7 mouse cellular contexts compared by ENCODE assay signal in the genomic region with DNA sequence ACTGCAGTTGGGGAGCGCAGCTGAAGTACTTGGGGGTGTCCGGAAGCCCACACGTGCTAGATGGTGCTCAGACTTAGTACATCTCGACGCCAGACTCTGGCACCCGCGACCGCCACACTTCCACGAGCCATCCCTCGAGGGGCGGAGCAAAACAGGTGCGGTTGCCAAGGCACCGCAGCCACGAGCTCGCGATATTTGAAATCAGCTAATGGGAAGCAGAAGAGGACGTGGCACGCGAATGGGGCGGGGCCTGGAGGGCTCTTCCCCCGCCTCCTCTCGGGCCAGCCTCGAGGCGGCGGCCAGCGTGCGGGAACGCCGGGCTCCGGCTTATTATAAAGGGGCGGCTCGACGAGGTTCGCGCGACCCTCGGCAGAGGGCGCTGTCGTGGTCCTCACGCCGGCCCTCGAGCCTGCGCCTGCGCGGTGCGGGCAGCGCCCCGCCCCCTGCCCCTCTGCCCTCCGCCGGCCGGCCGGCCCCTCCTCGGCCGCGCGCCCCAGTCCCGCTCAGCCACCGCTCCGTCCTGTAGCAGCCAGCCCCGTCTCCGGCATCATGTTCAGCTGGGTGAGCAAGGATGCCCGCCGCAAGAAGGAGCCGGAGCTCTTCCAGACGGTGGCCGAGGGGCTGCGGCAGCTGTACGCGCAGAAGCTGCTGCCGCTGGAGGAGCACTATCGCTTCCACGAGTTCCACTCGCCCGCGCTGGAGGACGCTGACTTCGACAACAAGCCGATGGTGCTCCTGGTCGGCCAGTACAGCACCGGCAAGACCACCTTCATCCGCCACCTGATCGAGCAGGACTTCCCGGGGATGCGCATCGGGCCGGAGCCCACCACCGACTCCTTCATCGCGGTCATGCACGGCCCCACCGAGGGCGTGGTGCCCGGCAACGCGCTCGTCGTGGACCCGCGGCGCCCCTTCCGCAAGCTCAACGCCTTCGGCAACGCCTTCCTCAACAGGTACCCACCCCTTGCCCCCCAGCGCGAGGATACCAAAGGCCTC. TPM values are rescaled to one million over a fixed set of nuclear protein-coding genes. Genes with fewer than 3 reads are reported as not detected.
DNase-seq lines count a peak whose midpoint lies in the region; ATAC-seq lines count a peak whose summit lies in the region.

Gene Ehd1, plus strand, starts transcription at position 300 of the 996 bp plus-strand sequence.

- peak within 1 kb of the TSS; percentile 89 for H3K9ac ChIP-seq in midbrain, embryonic 13.5 days (replicated peaks)

- under 1% methylated on average over 106 of the region's 106 CpGs for WGBS in embryonic facial prominence, embryonic 10.5 days
- under 1% methylated on average over 102 of the region's 106 CpGs for WGBS in limb, embryonic 10.5 days
- under 1% methylated on average over 103 of the region's 106 CpGs for WGBS in midbrain, embryonic 13.5 days

- peaks cover 53% of the 10 kb centered on the region for H3K4me1 ChIP-seq in embryonic facial prominence, embryonic 10.5 days
- H3K4me1 ChIP-seq in limb, embryonic 10.5 days: peaks cover 43% of the 10 kb centered on the region
- H3K4me1 ChIP-seq in midbrain, embryonic 13.5 days (replicated peaks): peaks cover 47% of the 10 kb centered on the region

- H3K4me2 ChIP-seq in midbrain, embryonic 13.5 days (replicated peaks): peak within 1 kb of the TSS; percentile 81

- DNase-seq in adrenal gland, postnatal 10 days: peak; percentile 98
- peak; percentile 99 for DNase-seq in embryonic facial prominence, embryonic 10.5 days (ENCODE audit: low spot score)
- peak; percentile 99 for DNase-seq in kidney, adult 11 months
- peak; percentile 98 for DNase-seq in limb, embryonic 10.5 days (ENCODE audit: low spot score)
- peak; percentile 97 for DNase-seq in spleen, adult 12 weeks (ENCODE audit: low spot score)

- H3K9me3 ChIP-seq in embryonic facial prominence, embryonic 10.5 days: no peaks in the 10 kb centered on the region
- H3K9me3 ChIP-seq in limb, embryonic 10.5 days (replicated peaks): no peaks in the 10 kb centered on the region
- no peaks in the 10 kb centered on the region for H3K9me3 ChIP-seq in midbrain, embryonic 13.5 days

- peak within 1 kb of the TSS; percentile 87 for H3K4me3 ChIP-seq in embryonic facial prominence, embryonic 10.5 days
- H3K4me3 ChIP-seq in limb, embryonic 10.5 days: peak within 1 kb of the TSS; percentile 73
- peak within 1 kb of the TSS; percentile 81 for H3K4me3 ChIP-seq in midbrain, embryonic 13.5 days (replicated peaks)

- no peaks in the 10 kb centered on the region; the same call in 1 of the 2 replicates for H3K27me3 ChIP-seq in embryonic facial prominence, embryonic 10.5 days (replicated peaks; ENCODE audit: low read depth, poor library complexity, severe bottlenecking)
- H3K27me3 ChIP-seq in limb, embryonic 10.5 days (ENCODE audit: low read depth, poor library complexity, severe bottlenecking): 0 out of 2 replicates have a peak, but pooled peaks cover 4% of the 10 kb centered on the region
- no peaks in the 10 kb centered on the region for H3K27me3 ChIP-seq in midbrain, embryonic 13.5 days

- peak within 1 kb of the TSS; percentile 87 for H3K27ac ChIP-seq in embryonic facial prominence, embryonic 10.5 days (replicated peaks)
- peak within 1 kb of the TSS; percentile 86 for H3K27ac ChIP-seq in limb, embryonic 10.5 days
- H3K27ac ChIP-seq in midbrain, embryonic 13.5 days: peak within 1 kb of the TSS; percentile 78

- peak; percentile 76 for ATAC-seq in granulocyte monocyte progenitor cell, adult 5-6 weeks (replicated peaks; ENCODE audit: poor library complexity, severe bottlenecking)
- ATAC-seq in midbrain, embryonic 13.5 days: peak; percentile 97

- H3K36me3 ChIP-seq in embryonic facial prominence, embryonic 10.5 days (replicated peaks): peaks cover 32% of the 10 kb centered on the region
- H3K36me3 ChIP-seq in limb, embryonic 10.5 days: peaks cover 28% of the 10 kb centered on the region
- H3K36me3 ChIP-seq in midbrain, embryonic 13.5 days: peaks cover 15% of the 10 kb centered on the region

RNA-seq across cellular contexts. Expression of gene Ehd1, which starts in this region (rescaled TPM):
- total RNA-seq in adrenal gland, postnatal 10 days (2021): 100 to 1,000 TPM; 104 to 106 TPM
- 81.8 and 83.5 TPM in 2 replicates for polyA plus RNA-seq in embryonic facial prominence, embryonic 10.5 days (2016; fragmentation: Nextera tagmentation; extraction: Ambion mirVana)
- 20.4 and 20.6 TPM in 2 replicates for total RNA-seq in granulocyte monocyte progenitor cell, adult 5-6 weeks (2014; fragmentation: Nextera tagmentation)
- total RNA-seq in granulocyte monocyte progenitor cell, adult 5-6 weeks (2017): 16.2 and 21.6 TPM in 2 replicates
- 72.5 and 74.9 TPM in 2 replicates for polyA plus RNA-seq in limb, embryonic 10.5 days (2016; fragmentation: Nextera tagmentation; extraction: Ambion mirVana)
- 89.7 and 93.8 TPM in 2 replicates for polyA plus RNA-seq in midbrain, embryonic 13.5 days (2015; fragmentation: Nextera tagmentation; extraction: Ambion mirVana)

Comparison
In these comparisons a context has a peak if more than half of its experiments do, and no peak if none do; other contexts are left out.
1. Peak in every context shown above with its lines: DNase-seq, ATAC-seq, H3K4me3 ChIP-seq and H3K27ac ChIP-seq.
2. RNA of gene Ehd1 (total RNA-seq): 104 to 106 TPM in adrenal gland, postnatal 10 days; 16.2 to 21.6 TPM in granulocyte monocyte progenitor cell, adult 5-6 weeks; every median in the first group is over 4 times any median in the second.